Mouse (Mus musculus) c-Kit-positive CD71-negative TER-119-negative erythroid progenitor cells, embryonic 14.5 days (primary cell): ENCODE measurements around the gene Ugp2.

Experiments used
- DNase-seq: peaks from one replicate; pipeline ENCODE4 v3.0.0-alpha.2; 2013; ENCODE audit warnings: low read depth

Ugp2 gene

DNA sequence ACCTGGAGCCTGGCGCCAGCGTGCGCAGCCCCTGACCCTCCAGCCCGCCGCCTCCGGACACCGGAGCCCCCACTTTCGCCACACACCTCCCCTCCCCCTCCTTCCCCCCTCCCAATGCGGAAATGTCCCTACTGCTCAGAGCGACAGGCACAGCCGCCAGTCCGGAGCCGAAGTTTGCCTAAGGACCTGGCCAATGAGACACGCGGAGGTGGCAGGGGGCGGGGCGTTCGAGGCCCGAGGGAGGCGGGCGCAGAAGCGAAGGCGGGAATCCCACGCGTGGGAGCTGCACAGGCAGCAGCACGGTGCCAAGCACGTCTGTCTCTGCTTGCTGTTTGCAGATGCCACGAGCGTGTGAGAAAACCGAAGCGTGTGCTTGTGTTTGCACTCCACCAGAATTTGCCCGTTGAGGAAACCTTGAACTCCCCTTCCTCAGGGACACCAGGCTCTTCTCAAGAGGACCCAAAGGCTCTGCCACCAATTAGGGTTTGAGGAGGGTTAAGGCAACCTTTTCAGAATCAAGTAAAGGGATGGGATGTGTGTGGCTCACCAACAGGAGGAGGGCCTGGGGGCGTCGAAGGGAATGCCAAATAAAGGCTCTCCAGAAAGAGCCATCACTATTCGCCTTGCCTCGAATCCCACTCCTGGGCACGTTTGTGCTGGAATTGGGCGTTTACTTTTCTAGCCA, at the start of gene Ugp2:
Gene Ugp2 (minus strand): TSS at position 80 of the 685 bp plus-strand sequence.
- peak; percentile 86 for DNase-seq

DNA sequence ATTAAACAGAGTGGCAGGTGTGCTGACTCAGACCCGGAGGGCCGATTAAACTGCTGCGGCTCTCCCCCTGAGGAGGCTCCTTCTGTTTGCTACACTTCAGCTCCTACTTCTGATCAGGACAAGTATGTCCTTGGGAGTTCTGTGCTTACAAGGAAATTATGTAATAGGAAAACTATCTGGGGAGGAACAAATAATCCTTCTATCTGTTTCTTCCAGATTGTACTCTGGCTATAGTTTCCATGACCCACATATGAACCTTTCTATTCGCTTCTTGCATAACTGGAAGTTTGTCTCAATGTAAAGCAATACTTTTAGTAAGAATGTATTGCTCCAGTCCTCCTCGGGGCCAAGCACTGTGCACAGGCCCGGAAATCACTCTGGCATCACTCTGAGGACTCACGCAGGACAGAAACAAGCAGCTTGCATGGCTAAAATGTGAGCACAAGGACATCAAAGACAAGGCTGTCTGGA, 43.9 kb upstream of the Ugp2 start:
- no peak for DNase-seq

DNA sequence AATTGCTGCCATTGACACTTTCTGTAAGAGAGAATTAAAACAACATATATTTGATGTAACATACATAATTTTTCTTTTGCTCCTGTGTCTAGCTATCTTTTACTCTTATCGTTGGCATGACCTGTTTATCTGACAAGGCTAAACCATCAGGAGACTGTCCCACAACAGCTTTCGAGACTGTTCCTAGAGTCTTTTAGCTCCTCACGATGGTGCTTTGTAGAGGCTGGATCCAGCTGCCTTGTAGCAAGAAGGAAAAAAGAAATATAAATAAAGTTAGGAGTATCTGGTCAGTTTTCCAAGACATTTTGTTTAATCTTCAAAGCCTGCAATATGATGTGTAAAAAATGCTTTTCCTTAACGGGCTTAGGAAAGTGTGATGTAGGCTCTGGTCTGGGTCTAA, 35.7 kb upstream of the Ugp2 start:
- DNase-seq: no peak

DNA sequence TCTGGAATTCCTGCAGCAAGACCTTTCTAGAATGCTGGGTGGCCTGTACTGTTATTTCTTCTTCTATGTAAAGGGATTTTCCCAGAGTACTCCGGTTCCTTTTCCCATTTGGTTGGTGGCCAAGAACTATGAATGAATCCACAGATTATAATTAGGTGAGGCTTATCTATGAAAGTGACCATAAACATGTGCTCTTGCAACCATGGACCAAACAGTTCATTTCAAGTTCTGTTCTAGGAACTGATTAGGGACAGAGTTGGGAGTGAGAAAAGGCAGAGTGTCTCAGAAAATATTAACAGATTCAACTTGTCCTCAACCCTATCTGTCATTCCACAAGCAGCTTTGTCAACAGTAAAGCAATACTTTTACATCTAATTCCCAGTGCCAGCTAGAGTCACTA, 35.1 kb upstream of the Ugp2 start:
- no peak for DNase-seq

DNA sequence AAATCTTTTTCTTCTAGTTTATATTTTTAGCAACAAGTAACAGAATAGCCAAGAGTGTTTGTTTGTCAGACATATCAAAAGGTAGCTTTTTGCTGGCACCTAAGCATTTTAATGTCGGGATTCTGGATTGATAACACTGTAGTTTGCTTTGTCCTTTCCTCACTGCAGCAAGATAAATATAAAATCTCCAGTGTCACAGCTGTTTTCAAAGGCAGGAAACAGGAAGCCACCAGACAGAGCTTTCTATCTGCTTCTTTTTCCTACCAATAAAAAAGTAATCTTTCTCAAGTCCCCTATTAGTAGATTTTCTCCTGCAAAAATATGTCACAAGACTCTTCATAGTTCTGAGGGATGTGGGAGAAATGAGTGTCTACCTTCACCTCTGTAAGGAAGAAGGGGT, 32.9 kb upstream of the Ugp2 start:
- no peak for DNase-seq

DNA sequence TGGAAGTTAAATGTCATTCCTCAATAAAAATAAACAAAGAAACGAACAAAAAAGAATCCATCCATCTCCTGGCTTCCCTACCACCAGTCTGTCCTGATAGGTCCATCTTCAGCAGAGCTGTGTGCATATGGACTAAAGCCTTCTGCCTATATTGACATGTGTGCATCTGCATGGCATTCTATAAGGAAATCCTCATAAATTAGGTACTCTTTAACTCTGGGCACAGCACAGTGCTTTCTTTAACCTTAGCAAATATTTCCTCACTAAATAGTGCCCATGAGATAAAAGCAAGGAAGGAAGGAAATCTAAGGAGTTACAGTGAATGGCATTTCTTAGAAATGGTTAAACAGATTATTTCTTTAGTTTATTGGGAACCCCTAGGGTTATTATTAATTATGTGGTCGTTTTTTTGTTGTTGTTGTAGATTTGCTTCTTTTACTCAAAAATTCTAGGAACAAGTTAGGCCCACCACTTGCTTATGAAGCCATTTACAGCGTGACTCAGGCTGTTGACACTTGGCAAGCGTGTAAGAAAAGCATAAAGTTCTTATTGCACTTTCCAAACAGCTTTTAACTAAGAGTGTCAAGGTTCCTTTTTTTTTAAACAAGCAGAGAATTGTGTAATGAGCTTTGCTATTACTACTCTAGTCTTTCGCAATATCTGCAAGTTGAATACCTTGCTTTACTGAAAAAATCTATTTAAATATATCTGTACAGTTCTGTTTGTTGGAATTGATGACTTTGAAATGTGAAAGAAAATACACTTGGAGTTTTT, 31.7 kb upstream of the Ugp2 start:
- DNase-seq: no peak

DNA sequence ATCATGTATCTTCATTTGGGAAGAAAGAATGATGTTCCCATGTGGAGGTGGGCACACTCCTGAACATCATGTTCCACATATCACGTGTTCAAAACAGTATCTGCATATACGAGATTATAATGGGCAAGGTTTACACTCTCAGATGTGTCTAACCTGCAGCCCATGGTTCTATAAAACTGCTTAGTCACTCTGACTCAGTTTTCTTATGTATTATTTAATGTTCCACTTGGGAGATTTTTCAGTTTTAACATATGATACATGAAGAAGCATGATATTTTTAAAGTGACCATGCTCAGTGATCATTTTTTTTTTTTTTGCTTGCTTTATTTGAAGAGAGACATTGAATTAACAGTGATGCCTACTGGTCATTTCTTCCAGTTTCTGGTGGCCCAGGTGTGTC, 30.2 kb upstream of the Ugp2 start:
- DNase-seq: no peak

DNA sequence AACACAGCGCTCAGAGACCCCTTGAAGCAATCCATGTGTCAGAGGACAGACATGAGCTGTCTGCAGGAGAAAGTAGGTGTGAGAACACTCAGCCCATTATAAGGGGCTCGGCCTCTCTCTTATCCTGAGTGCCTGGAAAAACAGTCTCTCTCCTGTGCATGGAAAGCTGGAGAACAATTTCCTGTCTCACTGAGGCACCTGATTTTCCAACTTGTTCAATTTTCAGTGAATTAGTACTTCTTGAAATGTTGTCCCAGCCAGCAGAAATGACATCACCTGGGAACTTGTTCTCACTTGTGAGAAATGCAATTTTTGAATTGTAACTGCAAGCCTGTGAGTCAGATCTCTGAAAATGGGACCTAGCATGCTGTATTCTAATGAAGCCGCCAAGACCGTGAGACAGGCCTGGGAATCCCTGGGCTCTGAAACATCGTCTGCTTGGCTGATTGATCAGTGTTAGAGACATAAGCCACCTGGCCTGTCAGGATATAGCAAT, 28.2 kb upstream of the Ugp2 start:
- no peak for DNase-seq

DNA sequence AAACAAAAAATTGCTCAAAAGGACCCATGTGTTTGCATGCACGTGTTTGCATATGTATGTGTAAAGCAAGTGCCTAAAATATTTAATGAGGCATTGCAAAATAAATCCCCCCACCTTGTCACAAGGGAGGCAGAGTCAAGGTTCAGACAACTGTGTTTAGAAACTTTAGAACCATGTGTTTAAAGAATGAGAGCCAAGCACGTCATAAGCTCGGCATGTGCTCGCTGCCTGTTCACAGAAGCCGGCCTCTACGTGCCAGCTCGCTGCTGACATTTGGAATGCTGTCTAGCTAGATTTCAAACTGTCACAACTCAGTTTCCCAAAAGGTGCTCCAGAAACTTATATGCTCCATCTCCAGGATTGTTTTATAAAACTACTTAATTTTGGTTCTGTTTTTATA, 27.5 kb upstream of the Ugp2 start:
- no peak for DNase-seq

DNA sequence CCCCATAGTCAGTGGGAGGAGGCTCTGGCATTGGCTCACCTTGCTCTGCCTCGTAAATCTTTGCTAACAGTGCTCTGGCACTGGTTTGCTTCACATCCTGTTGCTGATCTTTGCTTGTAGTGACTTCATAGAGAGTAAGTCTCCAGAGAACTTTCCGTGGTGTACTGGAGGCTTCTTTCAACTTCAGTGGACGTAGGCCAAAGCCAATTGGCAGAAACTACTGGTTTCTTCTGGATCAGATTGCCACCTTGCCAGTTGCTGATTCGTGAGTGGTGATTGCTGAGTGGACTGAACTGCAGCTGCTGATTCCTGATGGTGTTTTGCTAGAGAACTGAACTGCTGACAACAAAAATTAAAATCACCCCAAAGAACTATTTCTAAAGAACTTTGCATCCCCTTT, 15.8 kb upstream of the Ugp2 start:
- no peak for DNase-seq

DNA sequence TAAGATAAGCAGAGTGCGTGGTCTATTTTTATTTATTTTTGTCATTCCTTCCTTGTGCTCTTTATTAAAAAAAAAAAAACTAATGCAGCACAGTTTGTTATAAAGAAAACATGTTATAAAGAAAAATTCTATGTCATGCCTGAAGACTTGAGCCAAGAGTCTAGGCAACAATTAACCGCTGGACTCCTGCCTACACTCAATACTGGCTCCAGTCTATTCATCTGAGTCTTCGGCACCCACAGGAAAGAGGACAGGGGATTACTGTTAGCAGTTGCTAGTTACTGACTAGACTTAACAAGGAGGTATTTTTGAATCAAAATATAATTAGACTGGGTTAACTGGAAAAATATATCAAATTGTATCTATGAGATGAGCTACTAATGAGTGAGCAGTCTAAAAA, 3.1 kb upstream of the Ugp2 start:
- no peak for DNase-seq

DNA sequence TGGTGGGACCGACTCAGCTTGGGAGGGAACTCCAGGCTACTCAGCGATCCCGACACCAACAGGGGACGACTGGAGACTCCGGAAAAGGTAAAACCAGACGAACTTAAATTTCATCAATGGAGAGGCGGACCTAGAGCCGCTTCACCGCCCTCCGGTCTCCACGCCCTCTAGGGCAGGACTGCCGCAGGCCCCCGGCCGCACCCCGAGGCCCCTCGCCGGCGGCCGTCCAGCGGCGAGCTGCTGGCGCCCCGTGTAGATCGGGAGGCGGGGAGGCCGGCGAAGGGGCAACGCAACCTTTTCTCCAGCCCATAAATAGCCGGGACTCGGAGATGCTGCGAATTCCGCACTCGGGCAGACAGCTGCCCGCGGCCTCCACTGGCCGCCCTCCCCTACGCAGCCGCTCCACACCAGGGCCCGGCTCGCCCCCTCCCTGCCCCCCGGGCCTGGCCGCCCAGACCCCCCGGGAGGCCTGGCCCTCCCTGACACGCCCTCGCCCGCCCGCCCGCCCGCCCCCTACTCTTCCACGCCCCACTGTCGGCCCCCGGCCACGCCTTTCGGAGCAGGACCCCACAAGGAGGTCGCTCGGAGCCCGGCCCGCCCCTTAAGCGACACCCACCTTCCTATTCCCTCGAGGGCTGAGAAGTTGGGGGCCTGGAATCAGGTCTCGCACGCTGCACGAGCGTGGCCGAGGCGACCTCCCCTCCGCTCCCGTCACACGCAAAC, 441 bp downstream of the Ugp2 start:
- DNase-seq: peak; percentile 60

DNA sequence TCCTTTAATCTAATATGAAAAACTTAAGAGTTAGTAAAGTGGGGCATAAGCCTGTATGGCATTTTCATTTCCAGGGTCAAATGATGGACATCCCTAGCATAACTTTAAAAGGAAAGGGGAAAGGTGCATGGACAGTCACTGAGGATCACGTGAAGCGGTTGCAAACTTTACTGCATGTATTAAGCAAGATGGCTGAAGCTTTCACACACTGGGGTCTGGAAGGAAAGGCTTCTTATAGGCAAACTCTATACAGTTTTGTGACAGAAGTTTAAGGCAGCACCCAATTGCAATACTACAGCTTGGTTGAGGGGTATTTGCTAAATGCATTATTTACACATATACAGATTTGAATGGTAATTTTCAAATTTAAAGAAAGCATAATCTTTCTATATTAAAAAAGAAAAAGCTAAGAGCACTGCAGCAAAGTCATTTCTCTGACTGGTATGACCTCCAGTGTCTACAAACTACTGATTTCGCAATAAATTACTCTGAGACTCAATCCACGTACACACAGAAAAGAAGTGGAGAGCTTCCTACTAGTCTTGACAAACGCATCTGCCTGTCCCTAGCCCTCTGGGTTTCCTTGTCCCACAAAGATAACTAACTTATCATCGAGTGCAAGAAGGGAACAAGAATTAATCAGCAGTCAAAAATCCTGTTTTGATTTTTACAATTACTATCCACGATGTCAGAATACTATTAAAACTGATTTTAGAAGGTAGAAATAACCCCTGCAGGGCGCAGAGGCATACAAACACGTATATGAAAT, 1.6 kb downstream of the Ugp2 start:
- no peak for DNase-seq

DNA sequence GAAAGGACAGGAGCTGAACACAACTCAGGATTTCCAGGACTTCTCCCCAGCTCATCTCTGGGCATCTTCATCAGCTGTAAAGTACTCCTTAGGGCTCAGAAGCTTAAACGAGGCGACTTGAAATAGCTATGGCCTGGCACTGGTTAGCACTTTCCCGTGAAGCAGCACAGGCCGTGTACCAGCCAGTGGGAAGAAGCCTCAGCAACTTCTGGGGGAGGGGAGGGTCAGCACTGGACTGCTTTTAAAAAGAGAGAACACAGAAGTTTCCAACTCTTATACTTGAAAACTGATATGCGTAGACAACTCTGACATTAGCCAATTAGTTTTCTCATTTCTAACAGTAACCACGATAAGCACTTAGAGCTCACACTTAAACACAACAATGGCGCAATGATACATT, 2.5 kb downstream of the Ugp2 start:
- DNase-seq: no peak

DNA sequence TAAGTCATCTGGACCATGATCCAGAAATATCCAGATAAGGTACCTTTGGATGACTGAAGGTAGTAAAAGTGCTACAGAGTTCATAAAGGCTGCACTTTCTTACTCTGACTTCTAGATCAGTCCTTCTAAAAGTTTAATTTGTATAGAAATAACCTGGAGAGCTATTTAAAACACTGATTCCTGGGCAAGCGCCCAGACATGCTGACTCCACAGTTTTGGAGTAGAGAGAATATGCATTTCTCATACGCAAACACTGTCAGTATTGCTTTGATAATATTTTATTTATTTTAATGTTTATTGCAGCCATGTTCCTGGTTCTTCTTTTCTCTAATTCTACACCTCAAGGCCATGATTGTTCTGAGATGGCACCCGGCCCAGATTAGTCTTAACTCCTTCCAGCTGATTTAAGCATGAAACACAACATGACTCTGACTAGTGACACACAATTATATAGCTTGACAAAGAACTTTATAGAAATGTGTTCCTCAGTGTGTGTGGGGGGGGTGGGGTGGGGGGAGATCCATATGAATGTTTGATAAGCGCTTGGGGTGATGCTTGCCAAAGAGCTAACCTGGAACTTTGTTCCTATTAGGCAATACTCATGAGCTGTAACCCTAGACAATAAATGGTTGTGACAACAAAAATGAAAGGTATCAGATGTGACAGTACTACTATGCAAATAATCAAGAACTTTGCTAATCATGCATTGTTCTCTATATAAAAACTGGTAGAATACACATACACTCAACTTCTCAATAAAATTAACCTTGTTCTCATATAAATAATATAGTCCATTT, 7.7 kb downstream of the Ugp2 start:
- DNase-seq: no peak

DNA sequence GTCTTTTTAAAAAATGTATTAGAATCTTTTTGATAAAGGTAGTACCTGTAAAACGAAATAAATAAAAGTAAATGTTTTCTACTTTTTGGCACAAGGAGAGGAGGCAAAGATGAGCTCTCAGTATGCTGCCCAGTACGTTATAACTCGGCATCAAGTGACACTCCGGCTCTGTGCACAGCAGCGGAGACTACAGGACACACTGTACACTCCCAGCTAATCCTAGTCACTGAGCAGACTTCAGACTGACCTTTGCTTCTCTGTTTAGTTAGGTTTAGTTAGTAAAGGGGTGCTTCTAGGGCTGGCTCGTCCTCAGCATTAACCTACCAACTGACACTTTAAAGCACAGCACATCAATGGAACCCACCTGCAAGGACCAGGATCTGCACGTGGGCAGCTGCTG, 19.7 kb downstream of the Ugp2 start:
- DNase-seq: no peak

DNA sequence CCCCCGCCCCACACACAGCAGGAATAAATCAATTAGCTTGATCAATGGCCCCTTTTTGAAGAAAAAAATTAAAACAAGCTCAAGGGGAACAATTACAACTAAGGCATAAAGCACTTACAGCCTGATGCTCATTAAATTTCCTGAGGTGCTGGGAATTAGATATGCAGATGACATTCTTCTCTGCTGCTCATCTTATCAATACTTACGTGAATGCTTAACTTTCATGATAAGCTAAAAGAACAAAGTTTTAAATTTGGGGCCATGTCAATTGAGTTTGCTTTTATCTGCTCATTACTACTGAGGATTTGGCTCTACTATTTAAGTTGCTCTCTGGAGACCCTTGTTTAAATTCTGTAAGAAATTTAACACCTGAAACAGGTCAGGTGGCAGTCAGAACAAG, 22.1 kb downstream of the Ugp2 start:
- no peak for DNase-seq

DNA sequence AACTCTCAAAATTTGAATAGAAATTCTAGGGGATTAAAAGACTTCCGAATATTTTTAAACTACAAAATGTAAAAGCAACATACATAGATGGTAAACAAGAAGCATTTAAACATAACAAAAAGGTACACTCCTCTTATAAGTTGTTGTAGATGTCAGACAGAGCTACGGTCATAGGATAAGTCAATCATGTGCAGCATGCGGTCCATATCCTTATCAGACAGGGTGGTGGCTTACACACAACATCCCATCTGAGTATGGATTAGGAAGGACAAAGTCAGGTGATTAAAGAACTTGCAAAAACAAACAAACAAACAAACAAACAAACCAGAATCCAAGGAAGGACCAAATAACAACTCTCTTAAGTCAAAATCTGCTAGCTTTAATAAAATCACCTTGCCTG, 25.0 kb downstream of the Ugp2 start:
- no peak for DNase-seq

DNA sequence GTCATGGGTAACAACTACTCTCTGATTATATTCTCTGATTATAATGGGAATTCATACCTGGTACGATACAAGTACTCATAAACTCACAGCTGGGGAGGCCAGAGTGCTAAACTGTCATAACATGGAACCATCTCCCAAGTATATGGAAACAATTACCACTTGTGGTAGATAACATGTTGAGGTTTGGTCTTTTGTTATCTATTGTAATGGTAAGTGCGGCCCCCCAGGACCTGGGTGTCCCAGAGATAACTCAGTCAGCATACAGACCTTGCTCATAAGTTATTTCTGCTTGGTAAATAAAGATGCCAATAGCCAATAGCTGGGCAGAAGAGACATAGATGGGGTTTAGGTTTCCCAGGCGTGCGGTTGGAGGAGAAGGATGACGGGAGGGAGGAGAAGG, 27.5 kb downstream of the Ugp2 start:
- no peak for DNase-seq

DNA sequence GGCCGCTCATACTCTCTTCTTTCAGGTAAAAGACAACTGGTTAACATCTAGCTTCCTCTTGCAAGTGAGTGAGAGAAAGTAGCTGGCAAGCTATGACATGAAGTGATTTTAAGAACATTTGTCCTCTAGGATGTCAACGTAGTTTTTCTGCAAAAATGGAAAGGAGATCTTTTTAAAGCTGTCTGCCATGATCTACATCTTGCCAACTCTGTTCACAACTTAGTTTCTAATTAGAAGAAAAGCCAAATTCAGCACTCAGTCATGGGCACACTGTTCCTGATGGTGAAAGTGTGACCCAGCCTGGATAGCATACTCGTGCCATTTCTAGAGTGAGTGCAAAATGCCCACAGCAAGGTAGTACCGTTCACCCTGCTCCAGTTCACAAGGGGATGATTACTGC, 31.9 kb downstream of the Ugp2 start:
- no peak for DNase-seq

DNA sequence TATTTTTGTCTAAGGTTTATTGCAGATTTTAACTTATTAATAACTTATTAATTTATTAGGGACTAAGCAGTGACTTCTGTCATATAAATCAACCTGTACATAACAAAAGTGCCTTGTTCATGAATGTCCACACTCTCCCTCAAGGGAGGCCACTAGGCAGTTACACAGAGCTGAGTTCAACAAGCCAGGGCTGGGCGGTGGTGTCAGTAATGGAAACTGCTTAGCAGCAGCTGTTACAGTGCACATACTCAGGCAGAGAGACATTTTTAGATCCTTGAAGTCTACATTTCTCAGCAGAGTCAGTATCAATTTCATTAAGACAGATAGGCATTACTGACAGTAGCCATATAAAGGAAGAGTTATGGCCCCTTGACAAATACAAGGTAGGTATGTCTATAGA, 33.1 kb downstream of the Ugp2 start:
- no peak for DNase-seq
